Mouse (Mus musculus) cerebellum, adult 11-12 months (tissue): ENCODE measurements around the gene Capzb.

ENCODE experiments used
- DNase-seq: peaks from one replicate; pipeline ENCODE4 v3.0.0; 2022

Gene Capzb

GRCm38 (mm10) chr4:139211975-139212831 is 19.5 kb downstream of the Capzb start:
- no peak for DNase-seq

GRCm38 (mm10) chr4:139213086-139213485 is 20.4 kb downstream of the Capzb start:
- DNase-seq: no peak

- DNase-seq: no peak
These were observed 21.3 kb downstream of the Capzb start for GRCm38 (mm10) chr4:139213935-139214371.

- DNase-seq: no peak
These were observed 23.9 kb downstream of the Capzb start for GRCm38 (mm10) chr4:139216566-139216965.

GRCm38 (mm10) chr4:139218539-139218938 is 25.8 kb downstream of the Capzb start:
- DNase-seq: no peak

GRCm38 (mm10) chr4:139219656-139220055 is 27.0 kb downstream of the Capzb start:
- DNase-seq: no peak

GRCm38 (mm10) chr4:139220978-139221377 is 28.3 kb downstream of the Capzb start:
- no peak for DNase-seq

GRCm38 (mm10) chr4:139221837-139222236 is 29.1 kb downstream of the Capzb start:
- no peak for DNase-seq

- no peak for DNase-seq
These were observed 32.4 kb downstream of the Capzb start for GRCm38 (mm10) chr4:139225115-139225514.

GRCm38 (mm10) chr4:139225944-139226343 is 33.2 kb downstream of the Capzb start:
- no peak for DNase-seq

- no peak for DNase-seq
These were observed 34.0 kb downstream of the Capzb start for GRCm38 (mm10) chr4:139226504-139227216.

GRCm38 (mm10) chr4:139227923-139228322 is 35.2 kb downstream of the Capzb start:
- no peak for DNase-seq

GRCm38 (mm10) chr4:139229271-139229670 is 36.6 kb downstream of the Capzb start:
- no peak for DNase-seq

- no peak for DNase-seq
These were observed 37.8 kb downstream of the Capzb start for GRCm38 (mm10) chr4:139230376-139231120.

- DNase-seq: no peak
These were observed 38.5 kb downstream of the Capzb start for GRCm38 (mm10) chr4:139231163-139231562.

- DNase-seq: peak; percentile 47
These were observed 39.9 kb downstream of the Capzb start for GRCm38 (mm10) chr4:139232479-139233145.

GRCm38 (mm10) chr4:139233146-139233495 is 40.4 kb downstream of the Capzb start:
- DNase-seq: no peak

- no peak for DNase-seq
These were observed 41.1 kb downstream of the Capzb start for GRCm38 (mm10) chr4:139233755-139234254.

GRCm38 (mm10) chr4:139234261-139234660 is 41.6 kb downstream of the Capzb start:
- DNase-seq: no peak

- DNase-seq: no peak
These were observed 42.9 kb downstream of the Capzb start for GRCm38 (mm10) chr4:139235556-139235955.

- no peak for DNase-seq
These were observed 45.9 kb downstream of the Capzb start for GRCm38 (mm10) chr4:139238612-139239011.

- DNase-seq: no peak
These were observed 47.6 kb downstream of the Capzb start for GRCm38 (mm10) chr4:139240334-139240733.
